Mouse (Mus musculus): ENCODE results near the gene Hpn. TPM values are rescaled to one million over a fixed set of nuclear protein-coding genes. Genes with fewer than 3 reads are reported as not detected.

Hpn gene
- polyA plus RNA-seq, 1 experiment, result 0.60 TPM

DNA sequence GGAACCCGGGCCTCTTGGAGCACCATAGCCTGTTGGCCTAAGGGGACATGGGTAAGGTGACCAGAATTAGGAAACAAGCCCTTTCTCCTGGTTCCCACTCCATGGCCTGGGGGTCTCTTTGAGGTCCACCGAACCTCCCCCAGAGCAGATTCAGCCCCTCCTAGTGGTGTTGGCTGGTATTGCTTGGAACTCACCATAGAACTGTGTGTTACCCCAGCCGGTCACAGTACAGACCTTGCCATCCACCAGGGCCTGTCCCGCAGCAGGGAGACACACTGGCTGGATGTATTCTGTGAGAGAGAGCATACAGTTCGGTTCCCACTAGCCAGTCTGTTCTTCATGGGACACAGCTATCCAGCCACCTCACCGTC is 15.5 kb downstream of the Hpn start:
- H3K4me3 ChIP-seq (ENCODE audit: insufficient read depth, low read length), result no peak overlapping the region
- TF ChIP-seq POLR2A (IDR thresholded peaks at IDR 0.05; ENCODE audit: low read depth, low read length) (no peak), CTCF (IDR thresholded peaks at IDR 0.05; ENCODE audit: borderline replicate concordance, insufficient read depth, low read length) (no peak)
- no peak overlapping the region for H3K27ac ChIP-seq (ENCODE audit: insufficient read depth, low read length)
- no peaks in the 10 kb centered on the region for H3K4me1 ChIP-seq (ENCODE audit: control insufficient read depth, insufficient read depth, low read length)

DNA sequence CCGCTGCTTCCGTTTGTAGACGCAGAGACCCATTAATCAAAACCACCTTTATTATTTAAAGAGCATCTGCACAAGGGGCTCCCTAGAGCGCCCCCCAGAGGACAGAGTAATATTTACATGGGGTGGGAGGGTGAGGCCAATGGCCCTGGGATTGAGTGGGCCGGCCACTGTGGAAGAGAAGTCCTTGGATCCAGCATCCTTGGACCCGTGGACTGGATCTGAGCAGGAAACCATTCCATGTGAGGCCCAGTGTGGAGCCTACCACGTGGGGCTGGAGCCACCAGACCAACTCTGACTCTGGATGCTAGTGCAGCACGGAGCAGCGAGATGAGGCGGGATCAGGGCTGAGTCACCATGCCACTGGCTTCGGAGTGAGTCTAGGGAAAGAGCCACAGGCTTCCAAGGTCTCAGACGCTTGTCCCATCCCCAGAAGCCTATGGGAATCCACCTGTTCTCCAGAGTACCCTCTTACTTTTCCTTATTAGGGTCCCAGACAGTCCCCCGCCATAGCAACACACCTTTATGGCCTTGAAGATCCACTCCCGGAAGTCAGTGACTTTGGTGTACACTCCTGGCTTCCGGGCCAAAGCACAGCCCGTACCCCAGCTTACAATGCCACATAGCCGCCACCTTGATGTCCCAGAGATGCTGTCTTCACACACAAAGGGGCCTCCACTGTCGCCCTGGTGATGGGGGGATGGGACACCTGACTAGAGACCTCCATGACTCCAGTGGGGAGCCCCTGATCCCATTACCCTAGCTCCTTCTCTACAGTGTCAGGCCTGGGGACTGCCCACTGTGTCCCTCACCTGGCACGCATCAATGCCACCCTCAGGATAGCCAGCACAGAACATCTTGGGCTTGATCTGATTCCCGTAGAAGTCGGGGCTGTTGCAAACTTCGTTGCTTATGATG is 16.1 kb downstream of the Hpn start:
- TF ChIP-seq POLR2A (IDR thresholded peaks at IDR 0.05; ENCODE audit: low read depth, low read length), result no peak
- TF ChIP-seq CTCF (IDR thresholded peaks at IDR 0.05; ENCODE audit: borderline replicate concordance, insufficient read depth, low read length), result no peak
- H3K4me1 ChIP-seq (ENCODE audit: control insufficient read depth, insufficient read depth, low read length), result no peaks in the 10 kb centered on the region
- no peak overlapping the region for H3K4me3 ChIP-seq (ENCODE audit: insufficient read depth, low read length)
- H3K27ac ChIP-seq (ENCODE audit: insufficient read depth, low read length), result no peak overlapping the region

DNA sequence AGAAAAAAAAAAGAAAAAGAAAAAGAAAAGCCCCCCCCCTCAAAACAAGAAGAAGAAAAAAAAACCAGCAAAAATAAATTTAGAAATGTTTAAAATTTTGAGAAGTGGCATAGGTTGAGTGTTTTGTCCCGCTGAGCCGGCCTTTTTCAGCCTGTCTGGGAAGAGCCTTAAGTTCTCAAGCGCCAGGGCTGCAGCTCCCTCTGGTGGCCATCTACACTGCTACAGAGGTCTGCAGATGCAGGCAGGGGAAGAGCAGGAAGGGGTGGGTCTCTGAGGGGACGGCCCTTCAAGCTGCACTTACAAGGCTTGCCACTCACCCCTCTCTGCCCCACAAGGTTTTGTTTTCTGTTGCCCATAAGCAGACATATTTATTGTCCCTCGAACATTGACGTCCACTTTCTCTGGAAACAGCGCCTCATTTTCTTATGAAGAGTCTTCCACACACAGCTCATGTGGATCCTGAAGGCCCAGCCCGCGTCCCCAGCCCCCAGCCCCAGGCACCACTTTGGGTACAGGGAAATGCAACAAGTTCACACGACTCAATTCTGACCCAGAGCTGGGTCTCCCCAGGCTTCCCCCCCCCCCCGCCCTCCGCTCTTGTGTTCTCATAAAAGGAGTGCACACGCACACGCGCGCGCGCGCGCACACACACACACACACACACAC is 17.4 kb downstream of the Hpn start:
- H3K4me3 ChIP-seq (ENCODE audit: insufficient read depth, low read length), result no peak overlapping the region
- H3K27ac ChIP-seq (ENCODE audit: insufficient read depth, low read length), result no peak overlapping the region
- H3K4me1 ChIP-seq (ENCODE audit: control insufficient read depth, insufficient read depth, low read length), result no peaks in the 10 kb centered on the region

DNA sequence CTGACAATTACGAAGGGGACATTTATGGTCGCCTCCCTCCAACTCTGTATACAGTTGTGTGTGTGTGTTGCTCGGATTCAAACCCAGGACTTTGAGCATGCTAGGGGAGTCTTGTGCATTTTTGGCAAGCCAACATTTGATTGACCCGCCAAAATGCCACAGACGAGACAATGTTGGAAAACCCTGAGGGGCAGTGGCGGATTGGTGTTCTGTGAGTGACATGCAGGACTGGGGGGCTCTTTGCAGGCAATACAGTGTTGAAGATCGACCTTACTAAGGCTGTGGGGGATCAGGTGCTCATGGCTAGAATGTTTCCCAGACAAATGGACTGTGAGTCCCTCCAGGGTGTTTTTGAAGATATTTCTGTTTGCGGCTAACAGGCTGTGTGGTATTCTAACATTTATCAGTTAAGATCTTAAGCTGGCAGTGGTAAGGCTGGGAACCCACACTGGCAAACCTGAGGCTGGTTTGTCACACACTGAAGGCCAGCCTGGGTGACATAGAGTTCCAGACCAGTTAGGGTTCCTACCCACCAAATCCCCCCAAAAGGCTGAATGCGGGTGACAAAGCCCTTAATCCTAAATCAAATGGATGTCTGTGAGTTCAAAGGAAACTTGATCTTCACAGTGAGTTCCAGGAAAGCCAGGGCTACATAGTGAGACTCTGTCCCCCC is 18.1 kb downstream of the Hpn start:
- TF ChIP-seq POLR2A (IDR thresholded peaks at IDR 0.05; ENCODE audit: low read depth, low read length), result no peak
- no peak for TF ChIP-seq CTCF (IDR thresholded peaks at IDR 0.05; ENCODE audit: borderline replicate concordance, insufficient read depth, low read length)
- H3K27ac ChIP-seq (ENCODE audit: insufficient read depth, low read length), result no peak overlapping the region
- H3K4me3 ChIP-seq (ENCODE audit: insufficient read depth, low read length), result no peak overlapping the region
- H3K4me1 ChIP-seq (ENCODE audit: control insufficient read depth, insufficient read depth, low read length), result no peaks in the 10 kb centered on the region

More for the DNA sequence above, 17.4 kb downstream of the Hpn start:
- peak; percentile 94 for TF ChIP-seq CTCF (IDR thresholded peaks at IDR 0.05; ENCODE audit: borderline replicate concordance, insufficient read depth, low read length)
- TF ChIP-seq POLR2A (IDR thresholded peaks at IDR 0.05; ENCODE audit: low read depth, low read length), result 0 out of 2 replicates have a peak, but pooled peaks have one; percentile 27

DNA sequence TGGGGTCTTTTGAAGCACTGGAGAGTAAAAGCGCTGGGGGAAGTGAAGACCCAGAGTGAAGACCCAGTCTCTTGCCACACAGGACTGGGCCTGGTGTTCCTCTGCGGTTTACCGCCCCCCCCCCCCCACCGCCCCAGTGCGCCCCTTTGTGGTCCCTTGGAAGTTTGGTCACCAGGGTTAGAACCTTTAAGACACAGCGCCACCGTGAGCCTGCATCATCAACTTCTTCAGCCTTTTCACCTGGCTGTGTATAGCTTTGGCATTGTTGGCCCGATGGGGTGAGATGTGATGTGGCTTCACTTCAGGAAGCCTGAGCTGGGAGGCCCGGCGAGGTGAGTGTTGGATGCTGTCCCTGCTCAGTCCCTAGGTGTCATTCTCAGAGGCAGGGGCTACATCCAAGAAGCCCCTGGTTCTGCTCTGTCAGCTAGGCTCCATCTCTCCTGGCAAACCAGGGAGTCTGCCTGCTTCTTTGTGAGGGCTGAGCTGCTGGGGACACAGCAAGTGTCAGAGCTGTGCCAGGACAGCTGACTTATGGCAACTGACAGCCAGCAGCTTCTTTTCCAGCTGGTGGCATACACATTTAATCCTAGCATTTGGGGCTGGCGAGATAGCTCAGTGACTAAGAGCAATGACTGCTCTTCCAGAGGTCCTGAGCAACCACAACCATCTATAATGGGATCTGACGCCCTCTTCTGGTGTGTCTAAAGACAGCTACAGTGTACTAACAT is 20.2 kb downstream of the Hpn start:
- Histone ChIP-seq H3K4me1 (ENCODE audit: control insufficient read depth, insufficient read depth, low read length) (no peaks in the 10 kb centered on the region), H3K27ac (ENCODE audit: insufficient read depth, low read length) (no peak overlapping the region), H3K4me3 (ENCODE audit: insufficient read depth, low read length) (no peak overlapping the region)
- TF ChIP-seq POLR2A (IDR thresholded peaks at IDR 0.05; ENCODE audit: low read depth, low read length), result no peak

DNA sequence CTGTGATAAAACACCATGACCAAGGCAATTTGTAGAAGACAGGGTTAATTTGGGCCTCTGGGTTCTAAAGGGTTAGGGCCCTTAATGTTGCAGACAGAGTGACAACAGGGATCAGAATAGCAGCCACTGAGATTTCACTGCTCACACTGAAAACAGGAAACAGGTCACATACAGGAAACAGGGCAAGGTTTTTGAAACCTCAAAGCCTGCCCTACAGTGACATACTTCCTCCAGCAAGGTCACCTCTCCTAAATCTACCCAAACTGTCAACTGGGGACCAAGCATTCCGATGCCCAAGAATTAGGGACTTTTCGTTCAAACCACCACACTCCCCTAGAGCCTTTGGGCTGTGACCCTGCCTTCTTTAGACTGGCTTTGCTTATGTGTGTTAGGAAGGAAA is 25.4 kb downstream of the Hpn start:
- TF ChIP-seq POLR2A (IDR thresholded peaks at IDR 0.05; ENCODE audit: low read depth, low read length), result no peak
- no peak for TF ChIP-seq CTCF (IDR thresholded peaks at IDR 0.05; ENCODE audit: borderline replicate concordance, insufficient read depth, low read length)
- Histone ChIP-seq H3K4me3 (ENCODE audit: insufficient read depth, low read length) (no peak overlapping the region), H3K4me1 (ENCODE audit: control insufficient read depth, insufficient read depth, low read length) (no peaks in the 10 kb centered on the region), H3K27ac (ENCODE audit: insufficient read depth, low read length) (no peak overlapping the region)

DNA sequence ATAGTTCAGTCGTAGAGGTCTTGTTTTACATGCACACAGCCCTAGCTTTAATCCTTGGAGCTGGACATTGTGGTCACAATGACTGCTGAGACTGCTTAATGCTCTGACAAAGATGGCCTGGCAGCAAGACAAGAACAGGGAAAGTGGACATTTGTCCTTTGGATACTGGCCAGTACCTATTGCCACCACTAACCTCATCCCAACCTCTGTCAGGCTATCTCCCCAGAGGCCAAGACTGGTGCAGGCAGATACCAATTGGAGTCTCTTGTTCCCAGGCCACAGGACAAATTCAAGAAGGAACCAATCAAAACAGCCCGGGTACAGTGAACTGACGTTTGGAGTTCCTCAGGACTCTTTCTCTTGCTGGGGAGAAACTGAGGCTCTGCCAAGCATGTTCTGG is 26.9 kb downstream of the Hpn start:
- no peaks in the 10 kb centered on the region for H3K4me1 ChIP-seq (ENCODE audit: control insufficient read depth, insufficient read depth, low read length)

DNA sequence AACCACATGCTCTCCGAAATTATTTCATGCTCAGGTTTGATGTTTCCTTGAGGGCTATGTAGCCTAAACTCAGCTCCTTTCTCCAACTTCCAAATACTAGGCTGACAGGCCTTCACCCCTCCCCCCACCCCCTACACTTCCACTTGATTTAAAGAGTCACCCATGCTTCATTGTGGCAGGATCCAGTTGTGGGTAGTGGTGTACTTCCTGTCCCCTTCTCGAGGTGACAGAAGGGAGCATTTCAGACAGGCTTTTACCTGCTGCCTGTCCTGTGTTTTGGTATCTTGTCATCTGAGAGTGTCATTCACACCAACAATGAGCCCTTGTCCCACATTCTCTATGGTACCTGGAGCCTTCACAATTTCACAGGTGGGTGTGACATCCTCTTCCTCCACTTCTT is 27.8 kb downstream of the Hpn start:
- TF ChIP-seq POLR2A (IDR thresholded peaks at IDR 0.05; ENCODE audit: low read depth, low read length) (no peak), CTCF (IDR thresholded peaks at IDR 0.05; ENCODE audit: borderline replicate concordance, insufficient read depth, low read length) (no peak)
- Histone ChIP-seq H3K27ac (ENCODE audit: insufficient read depth, low read length) (no peak overlapping the region), H3K4me3 (ENCODE audit: insufficient read depth, low read length) (no peak overlapping the region), H3K4me1 (ENCODE audit: control insufficient read depth, insufficient read depth, low read length) (no peaks in the 10 kb centered on the region)

More for the DNA sequence above, 26.9 kb downstream of the Hpn start:
- TF ChIP-seq POLR2A (IDR thresholded peaks at IDR 0.05; ENCODE audit: low read depth, low read length) (no peak), CTCF (IDR thresholded peaks at IDR 0.05; ENCODE audit: borderline replicate concordance, insufficient read depth, low read length) (no peak)
- Histone ChIP-seq H3K27ac (ENCODE audit: insufficient read depth, low read length) (no peak overlapping the region), H3K4me3 (ENCODE audit: insufficient read depth, low read length) (no peak overlapping the region)

DNA sequence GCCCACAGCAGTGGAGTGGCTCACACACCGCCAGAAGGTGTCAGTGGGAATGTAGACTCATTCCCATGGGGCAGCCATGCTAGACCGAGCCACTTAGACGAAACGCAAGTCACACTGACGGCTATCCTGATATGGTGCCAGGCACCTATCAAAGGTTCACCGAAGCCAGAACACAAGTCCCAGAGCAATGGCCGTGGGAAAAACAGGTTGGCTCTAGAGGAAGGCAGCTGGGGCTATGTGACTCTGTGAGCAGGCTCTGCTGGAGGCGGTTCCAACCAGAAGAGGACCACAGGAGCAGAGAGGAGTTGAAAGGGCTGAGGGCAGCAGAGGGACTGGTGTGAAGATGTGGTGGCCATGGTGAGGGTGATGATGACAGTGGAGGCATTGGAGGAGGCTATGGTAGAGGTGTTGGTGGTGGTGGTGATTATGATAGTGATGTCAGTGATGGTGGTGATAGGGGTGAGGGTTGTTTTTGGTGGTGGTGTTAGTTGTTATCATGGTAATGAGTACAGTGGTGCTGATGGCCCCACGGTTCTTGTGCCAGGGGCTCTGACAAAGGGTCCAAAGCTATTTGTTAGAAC is 28.8 kb downstream of the Hpn start:
- no peak overlapping the region for H3K27ac ChIP-seq (ENCODE audit: insufficient read depth, low read length)
- H3K4me3 ChIP-seq (ENCODE audit: insufficient read depth, low read length), result no peak overlapping the region
- TF ChIP-seq POLR2A (IDR thresholded peaks at IDR 0.05; ENCODE audit: low read depth, low read length) (no peak), CTCF (IDR thresholded peaks at IDR 0.05; ENCODE audit: borderline replicate concordance, insufficient read depth, low read length) (no peak)
- no peaks in the 10 kb centered on the region for H3K4me1 ChIP-seq (ENCODE audit: control insufficient read depth, insufficient read depth, low read length)
